Mouse (Mus musculus) intestine, postnatal 0 days (tissue): ENCODE data around the gene Prex1. TPM values are rescaled to one million over a fixed set of nuclear protein-coding genes. Genes with fewer than 3 reads are reported as not detected.

ENCODE experiments used
- ATAC-seq: fragments of 200-750 bp; cut with Nextera tagmentation; 2 replicates; pipeline ENCODE4 v1.8.0; 2017; ENCODE audit warnings: mild to moderate bottlenecking, moderate TSS enrichment, moderate library complexity
- H3K27ac ChIP-seq: fragments of 300-500 bp; sonication (generic); 2 replicates; pipeline ENCODE4 v1.5.1; 2014; ENCODE audit warnings: mild to moderate bottlenecking, low read depth, low read length, moderate library complexity
- H3K27me3 ChIP-seq: fragments of 300-500 bp; sonication (generic); replicated peaks from 2 replicates; pipeline ENCODE4 v1.6.1; 2014; ENCODE audit warnings: low read length, mixed read lengths; ENCODE audit not compliant: control insufficient read depth, insufficient read depth
- H3K36me3 ChIP-seq: fragments of 300-500 bp; sonication (generic); 2 replicates; pipeline ENCODE4 v1.6.1; 2014; ENCODE audit warnings: mild to moderate bottlenecking, moderate library complexity; ENCODE audit not compliant: control insufficient read depth, insufficient read depth
- H3K4me1 ChIP-seq: fragments of 300-500 bp; sonication (generic); replicated peaks from 2 replicates; pipeline ENCODE4 v1.6.1; 2014; ENCODE audit warnings: antibody characterized with exemption, low read length, mixed read lengths; ENCODE audit not compliant: control insufficient read depth, insufficient read depth
- H3K4me2 ChIP-seq: fragments of 300-500 bp; sonication (generic); replicated peaks from 2 replicates; pipeline ENCODE4 v1.6.1; 2014; ENCODE audit warnings: low read depth, mild to moderate bottlenecking, moderate library complexity
- H3K4me3 ChIP-seq: fragments of 300-500 bp; sonication (generic); 2 replicates; pipeline ENCODE4 v1.5.1; 2014; ENCODE audit warnings: low read depth, low read length
- H3K9ac ChIP-seq: fragments of 300-500 bp; sonication (generic); 2 replicates; pipeline ENCODE4 v1.6.1; 2014; ENCODE audit warnings: mild to moderate bottlenecking, low read depth, low read length
- H3K9me3 ChIP-seq: fragments of 300-500 bp; sonication (generic); 2 replicates; pipeline ENCODE4 v1.6.1; 2016; ENCODE audit warnings: mixed run types; ENCODE audit not compliant: control insufficient read depth
- CTCF ChIP-seq: sonication (generic); IDR thresholded peaks from 2 replicates; pipeline ENCODE4 v1.5.1; 2016; ENCODE audit warnings: low read depth, mild to moderate bottlenecking, control low read depth, antibody characterized with exemption, moderate library complexity
- WGBS: fragments of 180-500 bp; shearing (Covaris S2); extraction: QIAGEN DNeasy Blood & Tissue Kit; methylation state at CpG from one replicate; pipeline ENCODE4 v1.1.7; 2014; 5-methylcytosine and 5-hydroxymethylcytosine counted together
- polyA plus RNA-seq: library from polyadenylated mRNA; unstranded; fragments of >200 nt; fragmentation: Nextera tagmentation; extraction: Ambion mirVana; gene quantifications from 2 replicates; pipeline ENCODE4 v1.2.1, GENCODE M21; 2015

Prex1 gene
- polyA plus RNA-seq, 1 experiment from 2014 or later = 4.0 TPM

DNA sequence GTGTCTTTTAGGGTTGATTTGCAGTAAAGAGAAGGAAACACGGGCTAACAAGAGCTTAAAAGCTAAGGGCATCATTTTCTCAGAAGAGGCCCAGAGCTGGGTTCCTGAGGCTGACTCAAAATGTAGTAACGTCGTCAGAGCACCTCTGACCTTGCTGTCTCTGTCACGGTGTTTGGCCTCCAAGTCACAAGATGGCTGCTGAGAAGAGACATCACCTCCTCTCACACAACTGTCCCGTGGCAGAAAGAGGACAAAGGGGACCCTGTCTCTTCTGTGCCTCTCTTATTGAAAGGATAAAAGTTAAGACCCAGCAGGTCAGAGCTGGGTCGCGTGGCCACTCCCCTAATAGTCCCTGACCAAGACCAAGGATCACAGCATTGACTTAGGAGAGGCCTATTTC lies 2.4 kb upstream of the Prex1 start:
- no peak for TF ChIP-seq CTCF
- Histone ChIP-seq H3K4me2 (no peak overlapping the region), H3K4me1 (no peaks in the 10 kb centered on the region; the same call in 1 of the 2 replicates), H3K27me3 (peaks cover 9% of the 10 kb centered on the region; the same call in 1 of the 2 replicates), H3K4me3 (no peak overlapping the region), H3K27ac (no peak overlapping the region), H3K9ac (no peak overlapping the region), H3K36me3 (no peaks in the 10 kb centered on the region), H3K9me3 (no peaks in the 10 kb centered on the region)
- no peak for ATAC-seq
- 82% methylated on average over 7 of the region's 7 CpGs for WGBS

DNA sequence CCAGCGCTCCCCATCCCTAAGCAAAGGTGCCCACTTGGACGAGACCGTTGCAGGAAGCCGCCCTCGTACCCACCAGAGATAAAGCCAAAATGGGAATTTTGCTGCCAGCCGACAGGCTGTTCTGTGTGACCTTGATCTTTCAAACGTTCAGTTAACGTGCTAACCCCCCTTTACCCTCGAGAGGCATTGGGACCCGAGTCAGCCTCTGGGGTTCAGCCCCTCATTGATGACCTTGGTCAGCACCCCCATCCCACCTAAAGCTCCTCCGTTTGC lies 731 bp upstream of the Prex1 start:
- peak overlapping the region; percentile 97 for H3K4me2 ChIP-seq
- no peaks in the 10 kb centered on the region for H3K9me3 ChIP-seq
- 9% methylated on average over 11 of the region's 11 CpGs for WGBS
- H3K4me3 ChIP-seq = peak overlapping the region; percentile 75
- no peaks in the 10 kb centered on the region for H3K36me3 ChIP-seq
- peaks cover 9% of the 10 kb centered on the region; the same call in 1 of the 2 replicates for H3K27me3 ChIP-seq
- TF ChIP-seq CTCF = no peak
- no peak overlapping the region for H3K27ac ChIP-seq
- no peak for ATAC-seq
- peak overlapping the region; percentile 48; the same call in 1 of the 2 replicates for H3K9ac ChIP-seq
- no peaks in the 10 kb centered on the region; the same call in 1 of the 2 replicates for H3K4me1 ChIP-seq

DNA sequence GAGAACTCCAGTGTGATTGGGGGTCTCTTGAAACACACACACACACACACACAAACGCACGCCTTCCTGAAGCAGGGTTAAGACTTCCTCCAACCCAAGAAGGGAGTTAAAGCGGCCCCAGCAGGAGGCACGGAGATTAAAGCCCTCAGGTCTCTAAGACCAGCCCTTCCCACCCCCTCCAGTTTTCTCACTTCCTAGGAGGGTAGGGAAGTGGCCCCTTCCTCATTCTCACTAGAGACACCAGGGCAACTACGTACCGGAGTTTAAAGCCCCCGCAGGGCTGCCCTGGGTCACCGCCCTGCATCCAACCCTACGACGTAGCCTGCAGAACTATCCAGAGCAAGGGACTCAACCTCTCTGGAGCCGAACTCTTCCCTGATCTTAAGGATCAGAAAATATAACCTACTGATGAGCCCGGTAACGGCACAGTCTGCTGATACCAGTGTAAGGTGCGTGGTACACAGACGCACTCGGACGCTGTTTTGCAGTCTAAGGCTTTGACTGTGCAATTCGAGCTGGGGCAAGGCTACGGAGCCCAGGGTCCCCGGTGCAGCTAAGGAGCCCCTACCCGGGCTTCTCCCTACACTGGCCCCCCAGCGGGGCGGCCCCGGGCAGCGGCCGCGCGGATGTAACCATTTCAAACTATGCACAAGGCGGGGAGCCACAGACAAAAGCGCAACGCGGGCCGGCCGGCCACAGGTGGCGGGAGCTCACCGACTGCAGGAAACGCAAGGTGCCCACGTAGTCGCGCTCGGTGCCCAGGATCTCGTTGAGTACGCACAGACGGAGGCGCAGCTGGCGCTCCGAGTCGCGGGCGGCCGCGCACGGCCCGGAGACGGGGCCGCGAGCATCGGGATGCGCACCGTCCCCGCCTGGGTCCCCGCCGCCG lies 587 bp downstream of the Prex1 start:
- peak overlapping the region; percentile 21; the same call in 1 of the 2 replicates for H3K27ac ChIP-seq
- peak overlapping the region; percentile 70 for H3K9ac ChIP-seq
- peak overlapping the region; percentile 75 for H3K4me3 ChIP-seq
- H3K9me3 ChIP-seq = no peaks in the 10 kb centered on the region
- peak overlapping the region; percentile 97 for H3K4me2 ChIP-seq
- H3K36me3 ChIP-seq = no peaks in the 10 kb centered on the region
- peak; percentile 52 for ATAC-seq
- peaks cover 9% of the 10 kb centered on the region; the same call in 1 of the 2 replicates for H3K27me3 ChIP-seq
- peak; percentile 24; the same call in 1 of the 2 replicates for TF ChIP-seq CTCF
- WGBS = 1% methylated on average over 64 of the region's 64 CpGs
- no peaks in the 10 kb centered on the region; the same call in 1 of the 2 replicates for H3K4me1 ChIP-seq

DNA sequence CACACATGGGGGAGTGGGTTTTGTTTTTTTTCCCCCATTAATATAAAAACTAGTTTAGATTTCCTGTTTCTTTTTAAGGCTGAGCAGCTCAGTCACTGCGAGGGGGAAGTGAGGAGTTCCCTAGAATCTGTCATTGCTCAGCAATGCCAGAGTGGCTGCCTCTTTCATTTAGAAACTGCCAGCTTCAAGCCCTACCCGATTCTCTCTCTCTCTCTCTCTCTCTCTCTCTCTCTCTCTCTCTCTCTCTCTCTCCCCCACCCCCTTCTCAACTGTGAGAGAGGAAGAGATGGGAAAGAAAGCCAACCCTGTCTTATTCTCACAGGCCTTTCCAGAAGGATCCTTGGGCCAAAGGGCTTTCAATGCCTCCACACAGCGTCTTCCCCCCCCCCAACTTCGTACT lies 1.3 kb downstream of the Prex1 start:
- 18% methylated on average over 4 of the region's 4 CpGs for WGBS
- peak overlapping the region; percentile 97 for H3K4me2 ChIP-seq
- H3K9me3 ChIP-seq = no peaks in the 10 kb centered on the region
- peak overlapping the region; percentile 75 for H3K4me3 ChIP-seq
- no peak overlapping the region for H3K27ac ChIP-seq
- H3K27me3 ChIP-seq = peaks cover 9% of the 10 kb centered on the region; the same call in 1 of the 2 replicates
- H3K4me1 ChIP-seq = no peaks in the 10 kb centered on the region; the same call in 1 of the 2 replicates
- ATAC-seq = no peak
- no peaks in the 10 kb centered on the region for H3K36me3 ChIP-seq
- TF ChIP-seq CTCF = no peak
- H3K9ac ChIP-seq = 0 out of 2 replicates have a peak overlapping the region, but pooled peaks have one; percentile 70

DNA sequence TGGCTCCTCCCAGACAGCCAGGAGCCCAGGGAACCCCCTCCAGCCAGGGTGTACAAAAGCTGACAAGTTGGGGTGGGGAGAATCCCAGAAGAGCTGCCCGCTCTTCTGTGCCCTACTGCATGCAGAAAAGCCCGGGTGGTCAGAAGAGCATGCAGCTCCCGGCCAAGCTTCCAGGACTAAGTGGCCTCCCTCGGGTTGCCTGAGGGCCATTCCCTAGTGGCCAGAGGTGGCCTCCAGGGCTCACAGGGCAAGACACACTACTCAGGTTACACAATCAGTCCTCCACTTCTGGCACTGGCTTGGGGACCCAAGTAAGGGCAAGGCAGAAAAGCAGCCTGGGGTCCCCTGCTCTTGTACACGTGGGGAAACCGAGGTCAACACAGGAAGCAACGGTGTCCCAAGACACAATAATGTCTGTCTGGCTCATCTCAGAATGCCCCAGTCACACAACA lies 1.9 kb downstream of the Prex1 start:
- WGBS = 60% methylated on average over 7 of the region's 7 CpGs
- Histone ChIP-seq H3K4me1 (no peaks in the 10 kb centered on the region; the same call in 1 of the 2 replicates), H3K27me3 (peaks cover 9% of the 10 kb centered on the region; the same call in 1 of the 2 replicates), H3K9ac (no peak overlapping the region), H3K4me3 (no peak overlapping the region), H3K4me2 (peak overlapping the region; percentile 97), H3K9me3 (no peaks in the 10 kb centered on the region), H3K36me3 (no peaks in the 10 kb centered on the region), H3K27ac (no peak overlapping the region)
- no peak for ATAC-seq
- no peak for TF ChIP-seq CTCF

DNA sequence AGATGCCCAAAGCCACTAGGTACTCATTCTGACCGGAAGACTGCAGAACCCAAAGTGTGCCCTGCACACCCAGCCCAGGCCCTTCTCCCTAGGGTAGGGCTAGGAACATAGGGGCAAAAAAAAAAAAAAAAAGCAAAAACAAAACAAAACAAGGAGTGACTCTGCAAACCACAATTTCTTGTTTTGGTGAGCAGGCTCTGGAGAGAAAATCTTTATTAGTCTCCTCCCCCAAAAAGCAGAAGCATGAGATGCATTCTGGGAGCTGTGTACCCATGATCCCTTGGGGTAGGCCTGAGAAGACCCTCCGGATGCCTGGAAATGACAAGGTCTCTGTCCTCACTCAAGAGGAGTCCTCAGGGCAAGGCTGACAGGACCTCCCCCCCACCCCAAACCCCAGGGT lies 3.7 kb downstream of the Prex1 start:
- Histone ChIP-seq H3K27ac (no peak overlapping the region), H3K4me2 (no peak overlapping the region), H3K36me3 (no peaks in the 10 kb centered on the region), H3K9ac (no peak overlapping the region), H3K4me1 (no peaks in the 10 kb centered on the region; the same call in 1 of the 2 replicates), H3K4me3 (no peak overlapping the region), H3K9me3 (no peaks in the 10 kb centered on the region), H3K27me3 (peaks cover 9% of the 10 kb centered on the region; the same call in 1 of the 2 replicates)
- no peak for TF ChIP-seq CTCF
- ATAC-seq = no peak
- 91% methylated on average over 2 of the region's 2 CpGs for WGBS
